Mouse (Mus musculus): ENCODE results near the gene Morc1. TPM values are rescaled to one million over a fixed set of nuclear protein-coding genes. Genes with fewer than 3 reads are reported as not detected.

Morc1 gene
- polyA plus RNA-seq, 1 experiment from 2014 or later = not detected

DNA sequence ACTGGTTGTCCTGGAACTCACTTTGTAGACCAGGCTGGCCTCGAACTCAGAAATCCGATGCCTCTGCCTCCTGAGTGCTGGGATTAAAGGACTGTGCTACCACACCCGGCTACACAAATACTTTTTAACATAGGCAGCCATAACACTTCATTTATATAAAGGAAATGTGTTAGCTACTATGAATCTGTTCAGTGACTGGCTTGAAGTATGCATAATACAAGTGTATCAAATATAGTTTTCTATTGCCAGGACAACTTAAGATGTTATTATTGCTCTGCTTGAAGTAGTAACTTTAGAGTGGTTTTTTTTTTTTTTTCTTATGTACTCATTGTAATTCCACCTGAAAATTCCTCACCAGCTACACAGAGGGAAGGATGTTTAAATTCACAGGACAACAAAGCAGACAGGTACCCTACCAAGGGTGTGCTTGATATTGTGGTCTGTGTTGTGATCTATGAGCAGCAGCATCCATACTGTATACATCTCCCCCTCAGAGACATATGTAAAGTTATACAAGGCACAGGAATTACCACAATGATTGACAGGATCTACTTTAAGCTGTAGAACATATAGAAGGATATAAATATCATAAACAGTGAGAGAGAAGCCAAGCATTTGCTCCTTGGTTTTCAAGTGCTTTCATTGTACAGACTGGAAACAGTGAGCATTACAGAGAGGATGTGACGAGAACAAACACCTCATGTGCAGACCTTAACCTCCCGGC, 85.9 kb downstream of the Morc1 start:
- no peak overlapping the region for H3K4me3 ChIP-seq
- H3K9me3 ChIP-seq = no peaks in the 10 kb centered on the region
- H3K9ac ChIP-seq = no peak overlapping the region
- no peaks in the 10 kb centered on the region for H3K36me3 ChIP-seq
- H3K4me1 ChIP-seq = no peaks in the 10 kb centered on the region
- no peaks in the 10 kb centered on the region for H3K27me3 ChIP-seq
- H3K27ac ChIP-seq = no peak overlapping the region
- H3K4me2 ChIP-seq = no peak overlapping the region
- 77% methylated on average over 5 of the region's 5 CpGs for WGBS
- ATAC-seq (ENCODE audit: insufficient number of reproducible peaks, insufficient read depth, low FRiP score, low TSS enrichment, low read depth) = no peak

DNA sequence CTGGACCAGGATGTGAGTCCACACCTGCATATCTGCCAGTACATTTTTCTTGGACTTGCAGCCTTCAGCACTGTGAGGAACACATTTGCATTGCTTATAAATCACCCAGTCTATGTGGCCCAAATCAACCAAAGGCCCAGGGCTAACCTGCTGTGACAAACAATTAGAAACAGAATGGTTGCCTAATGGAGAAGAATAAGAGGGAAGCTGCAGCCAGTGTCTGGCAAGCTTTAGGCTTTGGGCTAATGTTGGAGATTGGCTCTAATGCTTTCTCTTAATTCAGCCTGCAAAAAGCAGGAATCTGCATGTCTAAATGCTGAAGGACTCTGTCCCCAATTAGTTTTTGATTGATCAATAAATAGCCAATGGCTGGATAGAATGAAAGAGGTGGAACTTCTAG, 88.5 kb downstream of the Morc1 start:
- Histone ChIP-seq H3K4me1 (no peaks in the 10 kb centered on the region), H3K9ac (no peak overlapping the region), H3K9me3 (no peaks in the 10 kb centered on the region), H3K4me2 (no peak overlapping the region), H3K27me3 (no peaks in the 10 kb centered on the region), H3K4me3 (no peak overlapping the region), H3K36me3 (no peaks in the 10 kb centered on the region), H3K27ac (no peak overlapping the region)
- no peak for ATAC-seq (ENCODE audit: insufficient number of reproducible peaks, insufficient read depth, low FRiP score, low TSS enrichment, low read depth)

DNA sequence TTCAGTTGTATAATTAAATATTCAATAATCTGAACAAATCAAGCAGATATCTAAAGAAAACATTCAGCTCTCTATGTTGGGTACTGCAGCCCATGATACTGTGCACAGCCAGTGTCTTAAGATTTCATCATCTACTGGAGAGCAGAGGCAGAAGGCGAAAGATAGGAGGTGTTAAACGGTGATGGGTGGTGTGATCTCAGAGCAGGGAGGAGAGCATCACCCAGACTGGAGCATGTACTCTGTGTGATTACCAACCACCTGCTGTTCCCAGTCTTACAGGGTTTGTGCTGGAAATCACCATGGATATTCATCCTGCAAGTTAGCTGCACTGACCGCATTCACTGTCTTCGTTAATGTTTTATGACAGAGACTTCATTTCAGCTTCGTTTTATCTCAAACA, 106.1 kb downstream of the Morc1 start:
- Histone ChIP-seq H3K27me3 (no peaks in the 10 kb centered on the region), H3K9me3 (no peaks in the 10 kb centered on the region), H3K4me2 (no peak overlapping the region), H3K4me3 (no peak overlapping the region), H3K36me3 (no peaks in the 10 kb centered on the region), H3K27ac (no peak overlapping the region), H3K9ac (no peak overlapping the region), H3K4me1 (no peaks in the 10 kb centered on the region)
- 93% methylated on average over 5 of the region's 5 CpGs for WGBS
- no peak for ATAC-seq (ENCODE audit: insufficient number of reproducible peaks, insufficient read depth, low FRiP score, low TSS enrichment, low read depth)

DNA sequence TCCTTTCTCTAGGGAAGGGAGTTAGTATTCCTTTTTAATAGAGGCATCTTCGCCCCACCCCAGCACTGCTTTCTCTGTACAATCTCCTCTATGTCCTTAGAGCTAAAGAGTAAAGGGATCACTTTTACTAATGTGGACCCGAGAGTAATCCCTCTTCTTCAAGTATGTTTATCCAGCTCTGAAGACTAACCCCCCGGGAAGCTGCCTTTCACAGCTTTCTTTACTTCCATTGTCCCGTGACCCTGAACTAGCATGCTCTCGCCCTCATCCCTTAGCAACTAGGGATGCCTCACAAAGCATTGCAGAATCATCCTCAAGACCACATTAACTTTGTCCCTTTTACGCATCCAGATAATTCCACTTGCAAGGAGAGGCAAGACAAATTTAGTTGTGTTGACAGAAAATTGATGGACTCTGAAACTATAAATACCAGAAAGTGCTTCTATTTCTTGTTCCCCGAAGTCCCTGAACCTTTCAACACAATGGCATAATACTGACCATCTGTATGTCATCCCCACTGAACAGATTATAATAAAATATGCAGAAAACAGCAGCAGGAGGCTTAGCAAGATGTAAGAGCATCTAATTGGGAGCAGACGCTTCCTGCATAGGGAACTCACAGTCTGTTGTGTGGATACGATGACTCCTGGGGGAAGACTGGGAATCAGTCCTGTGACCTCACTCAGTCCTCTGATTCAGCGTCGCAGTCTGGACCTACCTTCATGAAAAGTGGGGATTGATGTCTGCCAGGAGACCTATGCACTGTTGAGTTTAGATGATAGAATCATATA, 131.4 kb downstream of the Morc1 start:
- no peaks in the 10 kb centered on the region for H3K9me3 ChIP-seq
- H3K9ac ChIP-seq = no peak overlapping the region
- ATAC-seq (ENCODE audit: insufficient number of reproducible peaks, insufficient read depth, low FRiP score, low TSS enrichment, low read depth) = no peak
- no peak overlapping the region for H3K4me3 ChIP-seq
- 30% methylated on average over 11 of the region's 11 CpGs for WGBS
- H3K27ac ChIP-seq = no peak overlapping the region
- H3K27me3 ChIP-seq = no peaks in the 10 kb centered on the region
- H3K4me2 ChIP-seq = no peak overlapping the region
- no peaks in the 10 kb centered on the region for H3K36me3 ChIP-seq
- H3K4me1 ChIP-seq = peaks cover 6% of the 10 kb centered on the region; the same call in 1 of the 2 replicates

DNA sequence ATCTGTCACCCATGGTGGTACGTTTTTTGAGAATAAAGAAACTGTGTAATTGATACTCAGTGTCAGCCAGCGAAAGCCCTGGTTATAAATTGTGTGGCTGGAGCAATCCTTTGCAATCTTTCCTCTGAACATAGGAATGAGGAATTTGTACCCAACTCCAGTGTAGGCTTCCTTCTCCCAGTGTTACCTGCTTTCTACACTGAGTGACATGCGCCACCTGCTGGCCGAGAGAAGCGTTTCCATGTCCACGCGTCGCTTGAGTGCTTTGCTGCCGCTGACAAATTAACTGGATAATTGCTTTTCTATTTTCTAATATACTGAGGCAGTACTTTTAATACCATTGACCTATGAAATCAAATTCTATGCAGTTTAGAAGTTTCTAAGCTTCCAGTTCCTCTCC, 139.3 kb downstream of the Morc1 start:
- H3K27me3 ChIP-seq = no peaks in the 10 kb centered on the region
- no peaks in the 10 kb centered on the region; the same call in 1 of the 2 replicates for H3K9me3 ChIP-seq
- ATAC-seq (ENCODE audit: insufficient number of reproducible peaks, insufficient read depth, low FRiP score, low TSS enrichment, low read depth) = no peak
- no peak overlapping the region for H3K27ac ChIP-seq
- no peaks in the 10 kb centered on the region for H3K4me1 ChIP-seq
- H3K36me3 ChIP-seq = no peaks in the 10 kb centered on the region
- no peak overlapping the region for H3K4me2 ChIP-seq
- H3K9ac ChIP-seq = no peak overlapping the region
- no peak overlapping the region for H3K4me3 ChIP-seq
- 15% methylated on average over 9 of the region's 9 CpGs for WGBS

DNA sequence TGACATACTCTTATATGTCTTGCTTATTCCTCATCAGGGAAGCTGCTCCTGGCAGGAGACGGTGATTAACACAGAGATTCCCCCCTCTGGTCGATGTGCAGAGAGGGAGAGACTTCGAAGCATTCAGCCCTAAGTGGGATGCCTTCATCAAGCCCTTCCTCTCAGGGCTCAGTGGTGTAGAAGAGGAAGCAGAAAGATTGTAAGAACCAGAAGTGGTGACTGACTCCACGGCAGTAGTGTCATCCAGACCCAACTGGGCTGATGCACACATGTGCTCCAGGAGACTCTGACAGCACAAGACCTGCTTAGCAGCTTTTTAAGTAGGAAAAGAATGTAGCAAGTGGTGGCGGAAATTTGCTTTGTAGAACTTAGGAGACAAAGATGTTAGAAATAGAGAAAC, 143.0 kb downstream of the Morc1 start:
- no peak overlapping the region for H3K4me3 ChIP-seq
- no peak overlapping the region for H3K4me2 ChIP-seq
- H3K36me3 ChIP-seq = no peaks in the 10 kb centered on the region
- no peaks in the 10 kb centered on the region; the same call in 1 of the 2 replicates for H3K9me3 ChIP-seq
- no peaks in the 10 kb centered on the region for H3K27me3 ChIP-seq
- H3K27ac ChIP-seq = no peak overlapping the region
- no peaks in the 10 kb centered on the region for H3K4me1 ChIP-seq
- no peak for ATAC-seq (ENCODE audit: insufficient number of reproducible peaks, insufficient read depth, low FRiP score, low TSS enrichment, low read depth)
- H3K9ac ChIP-seq = no peak overlapping the region
- 66% methylated on average over 5 of the region's 5 CpGs for WGBS

DNA sequence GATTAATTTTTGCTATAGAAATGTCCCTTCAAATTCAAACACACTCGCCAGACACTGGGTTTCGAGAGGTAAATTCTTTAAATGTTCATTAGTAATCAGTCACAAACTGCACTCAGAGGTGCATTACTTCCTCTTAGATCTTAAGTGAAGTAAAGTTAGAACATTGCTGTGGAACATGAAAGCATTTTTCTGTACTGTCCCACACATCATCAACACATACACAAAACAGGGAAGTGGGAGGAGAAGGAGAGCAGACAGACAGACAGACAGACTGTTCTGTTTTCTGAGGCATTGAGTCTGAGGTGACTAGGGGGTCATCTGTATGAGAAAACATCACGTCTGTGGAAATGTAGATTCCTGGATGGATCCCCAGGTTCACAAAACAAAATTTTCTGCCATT, 143.5 kb downstream of the Morc1 start:
- Histone ChIP-seq H3K27me3 (no peaks in the 10 kb centered on the region), H3K36me3 (no peaks in the 10 kb centered on the region), H3K4me3 (no peak overlapping the region), H3K4me1 (no peaks in the 10 kb centered on the region), H3K4me2 (no peak overlapping the region), H3K9me3 (no peaks in the 10 kb centered on the region), H3K9ac (no peak overlapping the region), H3K27ac (no peak overlapping the region)
- ATAC-seq (ENCODE audit: insufficient number of reproducible peaks, insufficient read depth, low FRiP score, low TSS enrichment, low read depth) = no peak
- WGBS = 63% methylated on average over 3 of the region's 3 CpGs

DNA sequence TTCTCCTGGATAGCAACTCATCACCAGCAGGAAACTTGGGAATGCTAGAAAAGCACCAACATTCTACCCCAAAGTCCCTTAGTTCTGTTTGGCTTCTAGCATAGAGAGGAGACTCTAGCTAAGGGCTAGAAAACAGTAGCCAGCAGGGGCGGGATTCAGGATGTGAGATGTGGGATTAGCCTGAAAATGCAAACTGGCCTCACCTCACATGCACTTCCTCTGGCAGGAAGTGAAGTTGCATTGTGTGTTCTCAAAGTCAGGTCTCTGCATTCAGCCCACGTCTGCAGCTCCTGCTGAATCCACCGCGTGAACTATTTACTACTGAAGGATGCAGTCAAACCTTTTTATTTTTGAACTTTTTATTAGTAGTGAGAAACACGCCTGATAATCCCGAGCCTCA, 154.3 kb downstream of the Morc1 start:
- H3K27ac ChIP-seq = no peak overlapping the region
- no peak overlapping the region for H3K4me2 ChIP-seq
- no peak overlapping the region for H3K9ac ChIP-seq
- no peaks in the 10 kb centered on the region for H3K27me3 ChIP-seq
- H3K9me3 ChIP-seq = 0 out of 2 replicates have a peak, but pooled peaks cover 3% of the 10 kb centered on the region
- 71% methylated on average over 6 of the region's 6 CpGs for WGBS
- no peak for ATAC-seq (ENCODE audit: insufficient number of reproducible peaks, insufficient read depth, low FRiP score, low TSS enrichment, low read depth)
- H3K4me3 ChIP-seq = no peak overlapping the region
- no peaks in the 10 kb centered on the region for H3K4me1 ChIP-seq
- H3K36me3 ChIP-seq = no peaks in the 10 kb centered on the region

DNA sequence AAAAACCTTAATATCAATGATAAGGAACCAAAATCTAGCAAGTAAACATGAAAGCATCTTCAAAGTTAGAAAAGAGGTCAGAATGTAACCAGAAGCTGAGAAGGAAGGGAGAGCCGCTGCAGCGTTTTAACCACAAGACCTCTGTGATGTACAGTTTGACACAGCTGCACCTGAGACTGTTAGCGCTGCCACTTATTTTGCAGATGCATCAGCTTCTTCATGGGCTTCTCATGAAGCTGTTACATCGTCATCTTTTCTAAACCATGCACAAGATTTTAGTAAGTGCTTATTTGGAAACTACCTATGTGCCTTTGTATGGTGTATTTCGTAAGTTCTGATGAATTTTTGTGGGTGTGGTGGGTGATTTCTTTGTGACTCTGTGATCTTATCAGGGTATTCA, 163.4 kb downstream of the Morc1 start:
- H3K4me2 ChIP-seq = no peak overlapping the region
- H3K36me3 ChIP-seq = no peaks in the 10 kb centered on the region
- H3K27me3 ChIP-seq = no peaks in the 10 kb centered on the region
- no peak for ATAC-seq (ENCODE audit: insufficient number of reproducible peaks, insufficient read depth, low FRiP score, low TSS enrichment, low read depth)
- no peak overlapping the region for H3K4me3 ChIP-seq
- WGBS = 90% methylated on average over 5 of the region's 5 CpGs
- H3K27ac ChIP-seq = no peak overlapping the region
- H3K9me3 ChIP-seq = no peaks in the 10 kb centered on the region
- no peaks in the 10 kb centered on the region for H3K4me1 ChIP-seq
- H3K9ac ChIP-seq = no peak overlapping the region

DNA sequence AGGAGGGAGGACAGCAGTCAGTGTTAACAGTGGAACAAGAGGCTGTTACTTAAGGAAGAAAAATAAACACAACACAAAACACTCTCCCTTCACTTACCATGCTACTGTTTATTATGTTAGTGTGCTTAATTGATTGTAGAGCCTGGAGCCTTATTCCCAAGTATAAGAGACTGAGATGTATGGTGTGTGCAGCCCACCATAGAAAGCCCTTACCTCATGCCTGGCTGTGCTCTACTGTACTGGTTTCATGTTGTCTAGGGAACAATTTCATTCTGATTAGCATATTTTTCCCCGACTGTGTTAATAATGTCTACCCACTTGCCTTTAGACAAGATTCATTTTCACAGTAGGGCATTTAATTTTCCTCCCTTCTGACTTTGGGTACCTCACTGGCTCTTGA, 164.2 kb downstream of the Morc1 start:
- no peak for ATAC-seq (ENCODE audit: insufficient number of reproducible peaks, insufficient read depth, low FRiP score, low TSS enrichment, low read depth)
- Histone ChIP-seq H3K4me2 (no peak overlapping the region), H3K9me3 (no peaks in the 10 kb centered on the region), H3K4me1 (no peaks in the 10 kb centered on the region), H3K27ac (no peak overlapping the region), H3K36me3 (no peaks in the 10 kb centered on the region), H3K27me3 (no peaks in the 10 kb centered on the region), H3K9ac (no peak overlapping the region), H3K4me3 (no peak overlapping the region)
- 61% methylated on average over 1 of the region's 1 CpGs for WGBS

DNA sequence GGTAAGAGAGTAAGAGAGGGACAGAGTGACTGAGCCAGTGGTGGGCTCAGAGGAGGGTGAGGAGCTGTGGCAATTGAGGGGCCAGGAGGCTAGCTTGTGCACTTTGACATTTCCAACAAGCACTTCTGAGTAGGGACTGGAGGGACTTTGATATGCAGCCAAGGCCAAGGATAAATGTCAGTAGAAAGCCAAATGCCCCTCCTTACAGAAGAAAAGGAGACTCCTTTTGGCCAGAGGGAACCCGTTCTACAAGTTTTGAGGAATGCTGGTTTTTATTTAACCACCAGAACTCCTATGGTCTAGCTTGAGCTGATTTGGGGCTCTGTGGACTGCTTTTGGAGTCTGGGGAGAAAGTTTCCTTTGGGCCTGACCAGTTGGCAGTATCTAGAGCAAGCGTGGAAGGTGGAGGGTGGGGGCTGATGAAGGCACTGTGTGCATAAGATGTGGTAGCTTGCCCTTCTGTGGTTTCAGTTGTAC, 172.7 kb downstream of the Morc1 start:
- WGBS = 66% methylated on average over 2 of the region's 2 CpGs
- no peaks in the 10 kb centered on the region for H3K36me3 ChIP-seq
- H3K4me2 ChIP-seq = no peak overlapping the region
- no peaks in the 10 kb centered on the region for H3K9me3 ChIP-seq
- H3K27me3 ChIP-seq = no peaks in the 10 kb centered on the region
- no peak overlapping the region for H3K4me3 ChIP-seq
- H3K9ac ChIP-seq = no peak overlapping the region
- H3K4me1 ChIP-seq = no peaks in the 10 kb centered on the region
- ATAC-seq (ENCODE audit: insufficient number of reproducible peaks, insufficient read depth, low FRiP score, low TSS enrichment, low read depth) = 0 out of 2 replicates have a peak, but pooled peaks have one; percentile 20
- H3K27ac ChIP-seq = no peak overlapping the region

DNA sequence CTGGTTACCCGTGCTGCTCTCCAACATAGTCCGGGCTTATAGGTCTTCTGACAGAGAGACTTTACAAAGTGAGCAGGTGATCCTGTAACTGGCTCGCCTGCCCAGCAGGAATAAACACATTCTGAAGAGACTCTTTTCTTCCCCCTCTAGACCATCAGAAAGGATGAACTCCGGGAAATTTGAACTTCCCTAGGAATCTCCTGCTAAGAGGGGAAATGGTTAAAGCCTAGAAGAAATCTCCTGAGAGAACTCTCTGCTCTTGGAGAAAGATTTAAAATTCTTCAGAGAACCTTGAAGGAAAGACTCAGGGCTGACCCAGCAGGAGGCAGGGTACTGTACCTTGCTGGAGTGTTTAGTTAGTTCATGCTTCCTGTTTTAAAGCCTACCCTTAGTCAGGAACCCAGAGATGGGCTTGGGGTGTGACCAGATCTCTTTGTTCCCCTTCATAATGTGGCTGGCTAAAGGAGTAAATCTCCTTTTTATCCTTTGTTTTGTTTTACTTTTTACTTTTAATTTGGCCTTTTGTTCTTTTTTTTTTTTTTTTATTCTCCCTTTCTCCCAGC, 175.5 kb downstream of the Morc1 start:
- Histone ChIP-seq H3K4me1 (no peaks in the 10 kb centered on the region), H3K27me3 (no peaks in the 10 kb centered on the region), H3K36me3 (no peaks in the 10 kb centered on the region), H3K4me3 (no peak overlapping the region), H3K4me2 (no peak overlapping the region), H3K9me3 (no peaks in the 10 kb centered on the region), H3K9ac (no peak overlapping the region), H3K27ac (no peak overlapping the region)
- no peak for ATAC-seq (ENCODE audit: insufficient number of reproducible peaks, insufficient read depth, low FRiP score, low TSS enrichment, low read depth)
- WGBS = 62% methylated on average over 4 of the region's 4 CpGs
